Mouse (Mus musculus) mouse trophoblast stem cell (cell line): ENCODE measurements around the gene Rac1.
"Not testable (repeated sequence)": the region's sequence is repeated elsewhere in the genome, so short reads cannot be mapped to it uniquely, and the experiment has no call there.

Experiments
- in situ Hi-C, 2 experiments: fragments of 300-500 bp; cut with MseI, MboI; formaldehyde crosslinking; loops; 2 replicates in 1 of 2; 3 replicates in 1 of 2; pipeline ENCODE4 v1.15.1; 2025

Rac1 gene

GRCm38 (mm10) chr5:143527486-143528307, at the start of gene Rac1:
TSS of gene Rac1 (minus strand) at chr5:143528036.
- in situ Hi-C loops: no loop called here

GRCm38 (mm10) chr5:143574261-143575178, 46.7 kb upstream of the Rac1 start:
- in situ Hi-C loops: loop anchor here in 1 of 2 experiments (5.0 kb wide), 1 partner anchor 128 kb away; no protein-coding TSS in a partner anchor

GRCm38 (mm10) chr5:143573067-143573466, 45.2 kb upstream of the Rac1 start:
- in situ Hi-C loops: loop anchor here in 1 of 2 experiments (5.0 kb wide), 1 partner anchor 129 kb away; no protein-coding TSS in a partner anchor

DNA sequence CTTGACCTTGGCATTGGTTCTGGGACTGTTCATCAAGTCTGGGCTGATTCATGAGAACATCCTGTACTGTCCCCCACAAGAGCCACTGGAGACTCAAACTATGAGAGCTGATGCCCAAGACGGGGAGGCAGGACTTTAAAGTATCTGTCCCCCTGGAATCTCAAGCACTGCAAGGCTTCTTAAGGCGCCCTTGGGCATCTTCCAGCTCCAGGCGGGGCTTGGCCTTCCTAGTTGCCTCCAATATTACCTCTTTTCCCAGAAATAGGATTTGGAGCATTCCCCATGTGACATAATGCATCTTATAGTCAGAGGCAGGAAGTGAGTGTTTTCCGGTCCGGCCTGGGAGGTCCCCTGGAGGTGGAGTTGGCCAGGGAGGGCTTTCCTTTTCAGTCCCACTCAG, 44.4 kb upstream of the Rac1 start:
- in situ Hi-C loops: loop anchor here in 1 of 2 experiments (5.0 kb wide), 1 partner anchor 130 kb away; no protein-coding TSS in a partner anchor

GRCm38 (mm10) chr5:143567860-143568259, 40.0 kb upstream of the Rac1 start:
- in situ Hi-C loops: loop anchor here in 1 of 2 experiments (5.0 kb wide), 1 partner anchor 144 kb away; no protein-coding TSS in a partner anchor

- in situ Hi-C loops: loop anchor here in 1 of 2 experiments (5.0 kb wide), 1 partner anchor 145 kb away; no protein-coding TSS in a partner anchor
These were observed 39.4 kb upstream of the Rac1 start for GRCm38 (mm10) chr5:143567258-143567670.

- in situ Hi-C loops: loop anchor here in 1 of 2 experiments (5.0 kb wide), 1 partner anchor 145 kb away; no protein-coding TSS in a partner anchor
These were observed 39.0 kb upstream of the Rac1 start for GRCm38 (mm10) chr5:143566804-143567203.

DNA sequence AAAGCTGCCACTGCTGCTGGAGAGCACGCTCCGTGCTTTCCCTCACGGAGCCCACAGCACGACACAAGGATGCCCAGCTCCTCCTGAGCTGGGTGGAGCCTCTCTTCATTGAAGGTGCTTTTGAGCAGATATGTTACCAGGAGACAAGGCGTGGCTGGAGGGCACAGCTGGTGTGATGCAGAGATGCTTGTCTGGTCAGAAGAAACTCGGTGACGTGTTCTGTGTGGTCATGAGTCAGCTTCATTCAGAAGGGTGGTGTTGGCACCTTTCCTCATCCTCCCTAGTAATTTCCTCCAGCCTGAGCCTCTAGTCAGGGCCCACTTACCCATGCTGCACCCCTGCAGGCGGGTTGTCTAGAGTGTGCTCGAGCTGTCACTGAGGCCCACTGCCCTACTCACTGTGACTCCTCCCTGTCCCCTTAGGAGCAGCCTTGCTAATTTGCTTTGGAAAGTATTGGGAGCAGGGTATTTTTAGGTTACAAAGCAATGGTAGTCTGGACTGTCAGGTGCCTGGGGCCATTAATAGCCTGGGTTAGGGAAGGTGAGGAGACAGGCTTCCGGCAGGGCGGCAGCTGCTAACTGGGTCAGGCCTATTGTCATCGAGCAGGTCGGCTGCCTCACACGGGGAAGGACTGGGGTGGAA, 33.8 kb upstream of the Rac1 start:
- in situ Hi-C loops: no loop called here

DNA sequence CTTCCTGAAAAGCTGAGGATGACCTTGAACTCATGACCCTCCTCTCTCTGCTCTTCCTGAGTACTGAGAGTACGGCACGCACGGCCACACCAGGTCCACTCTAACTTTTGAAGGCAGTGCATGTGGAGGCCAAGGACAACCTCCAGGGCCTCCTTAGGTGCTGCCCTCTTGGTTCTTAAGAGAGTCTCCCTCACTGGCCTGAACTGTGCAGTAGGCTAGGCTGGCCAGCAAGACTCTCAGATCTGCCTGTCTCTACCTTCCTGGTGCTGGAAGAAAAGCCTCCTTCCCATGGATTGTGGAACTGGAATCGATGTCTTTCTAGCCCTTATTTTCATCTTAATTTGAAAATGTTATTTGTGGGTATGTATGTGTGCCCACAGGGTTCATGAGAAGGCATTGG, 33.2 kb upstream of the Rac1 start:
- in situ Hi-C loops: no loop called here

- in situ Hi-C loops: no loop called here
These were observed 30.9 kb upstream of the Rac1 start for GRCm38 (mm10) chr5:143558731-143559130.

- in situ Hi-C loops: no loop called here
These were observed 27.4 kb upstream of the Rac1 start for GRCm38 (mm10) chr5:143555233-143555632.

- in situ Hi-C loops: no loop called here
These were observed 25.1 kb upstream of the Rac1 start for GRCm38 (mm10) chr5:143552911-143553310.

GRCm38 (mm10) chr5:143548922-143549321, 21.1 kb upstream of the Rac1 start:
- in situ Hi-C loops: not testable (repeated sequence)

- in situ Hi-C loops: no loop called here
These were observed 20.6 kb upstream of the Rac1 start for GRCm38 (mm10) chr5:143548401-143548846.

DNA sequence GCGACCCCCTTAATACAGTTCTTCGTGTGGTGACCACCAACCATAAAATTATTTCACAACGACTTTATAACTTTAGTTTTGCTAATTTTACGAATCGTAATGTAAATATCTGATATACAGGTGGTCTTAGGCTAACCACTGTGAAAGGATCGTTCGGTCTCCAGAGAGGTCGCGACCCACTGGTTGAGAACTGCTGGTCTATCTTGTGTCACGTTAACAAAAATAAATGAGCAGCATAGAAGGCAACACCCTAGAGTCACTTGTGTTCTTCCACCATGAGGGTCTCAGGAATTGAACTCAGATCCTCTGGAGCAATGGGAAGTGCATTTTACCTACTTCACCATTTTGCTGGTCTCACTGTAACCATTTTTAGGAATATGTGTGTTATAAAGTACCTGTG, 20.0 kb upstream of the Rac1 start:
- in situ Hi-C loops: no loop called here

DNA sequence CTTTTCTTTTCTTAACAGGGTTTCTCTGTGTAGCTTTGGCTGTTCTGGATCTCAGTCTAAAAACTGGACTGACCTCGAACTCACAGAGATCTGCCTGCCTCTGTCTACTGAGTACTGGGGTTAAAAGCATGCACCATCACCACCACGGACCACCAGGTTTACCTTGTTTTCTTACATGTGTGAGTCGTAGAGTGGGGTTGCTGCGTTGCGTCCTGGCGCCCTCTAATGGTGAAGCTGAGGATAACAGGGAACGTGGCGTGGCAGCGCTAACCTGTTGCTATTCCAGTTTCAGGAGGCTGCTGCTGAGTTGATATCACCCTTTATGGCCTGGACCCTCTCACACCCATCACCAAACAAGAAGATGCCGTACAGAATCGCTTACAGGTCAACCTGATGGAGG, 19.5 kb upstream of the Rac1 start:
- in situ Hi-C loops: no loop called here

- in situ Hi-C loops: no loop called here
These were observed 11.3 kb upstream of the Rac1 start for GRCm38 (mm10) chr5:143539111-143539510.

- in situ Hi-C loops: no loop called here
These were observed 9.2 kb upstream of the Rac1 start for GRCm38 (mm10) chr5:143537022-143537421.

GRCm38 (mm10) chr5:143534922-143535321, 7.1 kb upstream of the Rac1 start:
- in situ Hi-C loops: no loop called here

DNA sequence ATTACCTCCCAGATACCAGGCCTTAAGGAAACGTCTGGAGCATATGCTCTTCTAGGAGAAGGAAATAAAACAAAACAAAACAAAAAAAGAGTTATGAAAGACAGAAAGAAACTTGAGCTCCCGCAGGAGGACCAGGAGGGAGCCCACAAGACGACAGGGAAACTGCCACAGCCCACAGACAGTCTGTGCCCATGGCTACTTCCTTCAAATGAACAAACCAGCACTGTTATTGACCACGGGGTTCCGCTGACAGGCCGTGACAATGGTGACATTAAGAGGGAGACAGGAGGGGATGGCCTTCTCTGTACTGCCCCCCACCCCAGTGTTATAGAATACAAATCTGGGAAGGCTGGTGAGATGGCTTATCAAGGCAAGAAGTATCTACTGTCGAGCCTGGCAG, 2.9 kb upstream of the Rac1 start:
- in situ Hi-C loops: no loop called here

- in situ Hi-C loops: no loop called here
These were observed 460 bp upstream of the Rac1 start for GRCm38 (mm10) chr5:143528308-143528683.
